Mouse (Mus musculus) urinary bladder, postnatal 0 days (tissue): ENCODE data around the gene Mapk10. TPM values are rescaled to one million over a fixed set of nuclear protein-coding genes. Genes with fewer than 3 reads are reported as not detected.

Experiments
- polyA plus RNA-seq: library from polyadenylated mRNA; unstranded; fragments of >200 nt; fragmentation: Nextera tagmentation; extraction: Ambion mirVana; gene quantifications from 2 replicates; pipeline ENCODE4 v1.2.1, GENCODE M21; 2015

The Mapk10 gene
- polyA plus RNA-seq: 0.31 and 0.35 TPM in 2 replicates

GRCm38 (mm10) chr5:103211101-103211848 lies at the start of gene Mapk10:
Gene Mapk10 (minus strand): TSS chr5:103211334.

Other genes starting within 250 kb of the Mapk10 start
- 8.1 and 9.5 TPM in 2 replicates for gene Ptpn13, start 213.9 kb upstream of the Mapk10 start, polyA plus RNA-seq